In genomic region chr10:8240703-8241102, GRCm38 (mm10) we compare ENCODE assay signal across 16 mouse cellular contexts.
DNase-seq lines count a peak whose midpoint lies in the region; ATAC-seq lines count a peak whose summit lies in the region.
"Had no signal": no experiment of that assay in that cellular context is flagged by ENCODE, and none has a peak within 500 bp of the region (broad histone marks: within the 10 kb centered on the region; RNA-seq: fewer than 3 reads in every experiment).

No protein-coding gene starts in this region.

- peak overlapping the region; percentile 46 for H3K27ac ChIP-seq in macrophage
- no peak overlapping the region for H3K27ac ChIP-seq in forebrain, embryonic 11.5 days (ENCODE audit: low read depth, low read length)
- H3K27ac ChIP-seq: embryonic facial prominence, embryonic 12.5 days; hindbrain, embryonic 13.5 days; left cerebral cortex, adult 2 months; limb, embryonic 12.5 days; liver, embryonic 14.5 days had no signal

- no peaks in the 10 kb centered on the region for H3K9me3 ChIP-seq in forebrain, embryonic 11.5 days (ENCODE audit: control insufficient read depth, low read length)
- H3K9me3 ChIP-seq: embryonic facial prominence, embryonic 12.5 days; heart, embryonic 12.5 days; hindbrain, embryonic 13.5 days; limb, embryonic 12.5 days had no signal

- DNase-seq in heart, adult 11 months: peak; percentile 73
- DNase-seq in heart, adult 8-10 months (ENCODE audit: low spot score): no peak
- peak; percentile 2 for DNase-seq in testis, postnatal 10 days (ENCODE audit: low spot score)
- DNase-seq in testis, postnatal 14 days (ENCODE audit: low spot score): no peak
- no peak for DNase-seq in forebrain, embryonic 11.5 days (ENCODE audit: low spot score)

- H3K36me3 ChIP-seq in macrophage (ENCODE audit: inconsistent target): no peaks in the 10 kb centered on the region
- H3K36me3 ChIP-seq in forebrain, embryonic 11.5 days (ENCODE audit: control insufficient read depth, insufficient read depth, low read length): no peaks in the 10 kb centered on the region
- H3K36me3 ChIP-seq: embryonic facial prominence, embryonic 12.5 days; heart, embryonic 12.5 days; hindbrain, embryonic 13.5 days; limb, embryonic 12.5 days had no signal

- H3K9ac ChIP-seq in forebrain, embryonic 11.5 days (ENCODE audit: low read length): no peak overlapping the region
- H3K9ac ChIP-seq: embryonic facial prominence, embryonic 12.5 days; heart, embryonic 12.5 days; hindbrain, embryonic 13.5 days; limb, embryonic 12.5 days; liver, embryonic 14.5 days; lung, embryonic 14.5 days had no signal

- no peak overlapping the region for H3K4me2 ChIP-seq in forebrain, embryonic 11.5 days (ENCODE audit: low read depth, low read length, severe bottlenecking)
- H3K4me2 ChIP-seq: embryonic facial prominence, embryonic 12.5 days; heart, embryonic 12.5 days; hindbrain, embryonic 13.5 days; limb, embryonic 12.5 days; lung, embryonic 14.5 days; midbrain, embryonic 11.5 days had no signal

- WGBS in macrophage (ENCODE audit: missing documents): 27% methylated on average over 4 of the region's 4 CpGs
- 71% methylated on average over 4 of the region's 4 CpGs for whole genome bisulfite sequencing in forebrain, embryonic 11.5 days

- H3K79me2 ChIP-seq in macrophage (ENCODE audit: inconsistent target): no peaks in the 10 kb centered on the region

- no peak for ATAC-seq in cerebellum, adult (ENCODE audit: insufficient number of reproducible peaks, low FRiP score, low TSS enrichment)
- no peak for ATAC-seq in forebrain, embryonic 11.5 days (replicated peaks; ENCODE audit: low FRiP score)
- ATAC-seq: intestine, embryonic 16.5 days had no signal

- H3K4me1 ChIP-seq in forebrain, embryonic 11.5 days (replicated peaks; ENCODE audit: control insufficient read depth, insufficient read depth, low read length): no peaks in the 10 kb centered on the region
- H3K4me1 ChIP-seq: embryonic facial prominence, embryonic 12.5 days; hindbrain, embryonic 13.5 days; limb, embryonic 12.5 days had no signal

- H3K4me3 ChIP-seq in macrophage (ENCODE audit: inconsistent target): peak overlapping the region; percentile 5; the same call in 1 of the 2 replicates
- no peak overlapping the region for H3K4me3 ChIP-seq in forebrain, embryonic 11.5 days (ENCODE audit: low read depth, low read length)
- H3K4me3 ChIP-seq: embryonic facial prominence, embryonic 12.5 days; heart, embryonic 12.5 days; hindbrain, embryonic 13.5 days; left cerebral cortex, adult 2 months; limb, embryonic 12.5 days had no signal

- no peaks in the 10 kb centered on the region for H3K27me3 ChIP-seq in forebrain, embryonic 11.5 days (ENCODE audit: control insufficient read depth, insufficient read depth, low read length)
- H3K27me3 ChIP-seq: embryonic facial prominence, embryonic 12.5 days; heart, embryonic 12.5 days; hindbrain, embryonic 13.5 days; limb, embryonic 12.5 days had no signal

Comparison
In these comparisons a context has a peak if more than half of its experiments do, and no peak if none do; other contexts are left out.
1. DNase-seq: peak in heart, adult 11 months (single experiment) and testis, postnatal 10 days (single experiment); none in heart, adult 8-10 months (single experiment), testis, postnatal 14 days (single experiment) and forebrain, embryonic 11.5 days (single experiment).